Mouse (Mus musculus): ENCODE results near the gene Snx7. TPM values are rescaled to one million over a fixed set of nuclear protein-coding genes. Genes with fewer than 3 reads are reported as not detected.

The Snx7 gene
- total RNA-seq, 2 experiments from 2014 or later, result 5.1 to 6.5 TPM

DNA sequence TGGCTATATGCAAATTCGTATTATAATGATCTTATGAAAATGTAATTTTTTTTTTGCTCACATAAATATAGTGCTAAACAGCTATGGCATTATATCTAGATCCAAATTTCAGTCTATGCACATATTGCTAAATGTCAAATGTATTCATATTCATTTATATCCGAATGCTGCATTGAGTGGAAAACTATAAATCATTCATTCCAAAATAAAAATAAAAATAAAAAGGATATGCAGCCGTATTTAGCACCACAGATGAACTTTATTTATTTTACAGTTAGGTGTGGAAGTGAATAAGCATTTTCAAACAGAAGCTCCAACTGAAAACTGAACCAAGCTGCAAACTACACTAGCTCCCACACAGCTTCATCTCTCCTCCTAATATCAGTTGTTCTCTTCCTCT lies 45.5 kb downstream of the Snx7 start:
- intact Hi-C loops (cut with DNase I), result no loop called here
- DNase-seq, result no peak

DNA sequence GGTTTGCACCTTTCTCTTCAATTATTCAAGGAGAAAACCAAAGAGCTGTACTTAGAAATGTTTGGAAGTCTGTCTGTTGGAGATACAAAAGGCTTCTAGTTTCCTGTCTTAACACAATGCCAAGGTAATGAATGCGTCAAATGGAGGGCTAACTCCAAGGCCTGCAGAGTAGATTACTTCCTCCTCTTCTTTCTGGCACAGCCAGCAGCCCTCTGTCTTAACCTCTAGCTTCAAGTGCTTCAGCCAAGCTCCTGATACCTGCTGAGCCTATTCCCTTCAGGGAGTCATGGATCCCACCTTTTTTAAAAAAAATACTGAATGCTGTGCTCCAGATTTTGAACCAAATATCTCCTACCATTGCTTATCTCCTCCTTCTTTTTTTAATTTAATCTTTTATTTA lies 51.1 kb downstream of the Snx7 start:
- intact Hi-C loops (cut with DNase I), result no loop called here
- DNase-seq, result no peak

DNA sequence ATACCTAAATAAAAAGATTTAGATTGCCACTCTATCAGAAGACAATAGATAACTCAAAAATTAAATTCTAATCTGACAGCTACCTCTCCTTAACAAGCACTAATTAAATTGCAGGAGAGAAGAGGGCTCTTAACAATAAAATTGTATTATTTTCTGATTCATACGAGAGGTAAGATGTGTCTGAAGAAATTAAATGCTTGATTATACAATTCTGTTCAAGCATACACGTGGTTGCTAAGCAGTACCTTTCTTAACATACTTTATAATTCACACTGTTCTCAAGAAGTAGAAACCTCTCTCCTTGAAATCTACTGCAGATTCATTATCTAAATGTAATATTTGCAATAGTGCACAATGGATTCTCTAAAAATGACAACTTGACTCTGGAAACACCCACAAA lies 54.5 kb downstream of the Snx7 start:
- DNase-seq, result no peak
- intact Hi-C loops (cut with DNase I), result no loop called here

DNA sequence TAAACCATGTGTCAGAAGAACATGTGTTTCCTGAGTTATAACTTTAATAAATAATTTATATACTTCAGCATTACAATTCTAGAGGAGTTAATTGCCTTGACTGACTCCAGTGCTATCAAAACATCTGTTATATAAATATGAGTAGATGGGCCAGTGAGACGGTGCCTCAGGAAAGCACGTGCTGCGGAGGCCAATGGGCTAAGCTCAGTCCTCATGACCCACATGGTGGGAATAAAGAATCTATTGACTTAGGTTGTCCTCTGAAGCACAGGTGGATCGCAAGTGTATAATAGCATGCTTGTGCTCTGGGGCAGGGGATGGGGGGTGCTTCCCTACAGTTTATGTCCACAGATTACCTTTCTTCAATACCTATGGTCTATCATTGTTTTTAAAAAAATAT lies 56.6 kb downstream of the Snx7 start:
- DNase-seq, result no peak
- intact Hi-C loops (cut with DNase I), result no loop called here

DNA sequence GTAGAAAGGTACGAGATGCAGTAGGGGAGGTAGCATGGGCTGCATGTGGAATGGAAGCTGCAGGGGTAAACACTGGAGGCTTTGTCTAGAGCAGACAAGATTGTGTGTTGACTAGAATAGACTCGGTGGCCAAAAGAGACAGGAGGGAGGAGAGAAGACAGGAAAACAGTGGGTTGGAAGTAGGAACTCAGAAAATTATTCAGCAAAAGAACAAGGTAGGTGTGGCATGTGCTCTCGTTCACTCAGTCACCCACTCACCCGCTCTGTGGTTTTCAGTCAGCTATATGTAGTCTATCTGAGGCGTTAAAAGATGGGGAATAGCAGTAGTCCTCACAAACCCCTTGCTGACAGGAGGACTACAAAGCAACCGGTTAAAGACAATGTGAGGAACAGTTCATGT lies 63.0 kb downstream of the Snx7 start:
- DNase-seq, result no peak
- intact Hi-C loops (cut with DNase I), result no loop called here

DNA sequence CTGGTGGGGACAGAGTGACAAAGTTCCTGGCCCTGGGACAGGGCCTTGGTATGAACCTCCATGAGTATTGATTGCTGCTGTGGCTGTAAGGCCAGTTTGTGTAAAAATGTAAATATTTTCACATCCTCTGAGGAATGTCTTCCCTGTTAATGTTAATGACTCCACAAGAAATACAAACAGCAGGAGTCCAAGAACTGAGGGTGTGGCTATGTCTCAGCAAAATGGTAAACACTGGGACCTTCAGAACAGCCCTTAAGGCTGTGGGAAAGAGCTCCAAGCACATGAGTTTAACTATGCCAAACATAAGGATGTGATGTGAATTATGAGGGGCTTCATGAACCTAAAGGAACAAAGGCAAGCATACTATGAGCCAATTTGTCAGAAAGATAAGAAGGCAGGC lies 74.2 kb downstream of the Snx7 start:
- intact Hi-C loops (cut with DNase I), result no loop called here
- DNase-seq, result no peak

DNA sequence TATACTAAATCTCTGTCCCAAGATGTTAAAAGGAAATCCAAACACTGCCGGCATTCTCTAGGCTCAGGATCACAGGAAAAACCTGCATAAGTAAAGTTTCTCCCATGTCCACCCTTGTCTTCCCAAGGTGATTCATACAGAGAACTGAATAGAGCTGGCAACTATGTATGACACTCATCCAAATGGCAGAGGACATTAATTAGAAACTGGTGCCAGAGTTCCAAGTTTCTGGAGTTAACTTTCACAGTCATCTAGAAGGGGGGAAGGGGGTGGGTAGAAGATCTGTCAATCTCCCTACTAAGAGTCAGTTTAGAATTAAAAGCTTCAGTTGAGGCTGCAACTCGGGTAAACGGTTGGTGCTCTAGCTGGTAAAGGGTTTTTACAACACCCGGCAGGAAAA lies 76.8 kb downstream of the Snx7 start:
- DNase-seq, result no peak
- intact Hi-C loops (cut with DNase I), result no loop called here

DNA sequence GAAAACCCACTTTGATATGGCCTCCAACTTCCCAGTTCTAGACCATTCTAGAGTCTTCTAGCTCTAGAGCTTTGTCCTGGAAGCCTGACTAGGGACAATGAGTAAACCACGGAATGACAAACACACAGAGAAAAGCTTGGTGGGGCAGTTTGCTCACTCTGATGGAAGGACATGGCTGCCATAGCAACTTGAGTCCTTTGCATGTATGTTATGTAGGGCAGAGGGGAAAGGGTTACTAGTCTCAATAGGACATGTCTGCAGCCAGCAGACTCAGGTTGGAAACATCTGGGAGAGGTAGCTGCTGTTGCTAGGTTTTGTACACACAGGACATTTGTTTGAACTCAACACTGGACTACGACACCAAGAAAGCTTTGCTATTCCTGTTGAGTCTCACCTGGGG lies 77.5 kb downstream of the Snx7 start:
- no peak for DNase-seq
- intact Hi-C loops (cut with DNase I), result no loop called here

DNA sequence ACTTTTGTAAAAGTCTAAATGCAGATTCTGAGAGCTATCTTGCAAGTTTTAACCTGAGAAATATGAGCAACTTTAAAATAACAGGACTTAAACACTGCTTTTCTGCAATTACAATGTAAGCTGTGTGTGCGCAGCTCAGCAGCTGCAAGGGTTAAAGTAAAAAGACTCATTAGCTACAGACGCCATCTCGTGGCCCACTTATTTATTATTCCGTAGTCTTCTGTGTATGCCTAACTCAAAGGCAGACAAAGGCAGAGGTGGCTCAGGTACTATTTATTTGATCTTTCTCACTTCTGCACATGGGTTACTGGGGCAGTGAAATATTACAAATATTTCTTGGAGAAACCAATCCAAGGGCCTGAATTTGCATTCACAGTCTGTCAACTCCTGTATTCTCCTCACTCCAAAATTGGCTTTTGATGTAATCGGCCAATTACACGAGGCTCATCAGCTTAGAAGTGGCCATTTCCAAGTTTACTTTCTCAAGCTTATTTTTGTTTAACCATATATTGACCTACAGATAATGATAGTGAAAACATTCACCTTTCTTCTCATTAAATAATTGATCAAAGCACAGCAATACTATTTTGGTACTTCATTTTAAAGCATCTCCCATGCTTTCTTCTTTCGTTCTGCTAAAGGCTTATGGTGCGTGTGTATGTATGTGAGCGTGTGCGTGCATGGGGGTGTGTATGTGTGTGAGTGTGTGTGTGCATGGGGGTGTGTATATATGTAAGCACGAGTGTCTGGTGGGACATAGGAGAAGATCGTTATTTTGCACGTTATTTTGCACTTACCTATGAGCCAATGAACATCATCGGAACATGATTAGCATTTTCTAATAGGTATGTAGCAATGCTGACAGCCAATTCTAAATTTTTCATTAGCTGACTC lies 79.7 kb downstream of the Snx7 start:
- DNase-seq, result no peak
- intact Hi-C loops (cut with DNase I), result loop anchor here (10.0 kb wide), 1 partner anchor 664 kb away; no protein-coding TSS in a partner anchor

DNA sequence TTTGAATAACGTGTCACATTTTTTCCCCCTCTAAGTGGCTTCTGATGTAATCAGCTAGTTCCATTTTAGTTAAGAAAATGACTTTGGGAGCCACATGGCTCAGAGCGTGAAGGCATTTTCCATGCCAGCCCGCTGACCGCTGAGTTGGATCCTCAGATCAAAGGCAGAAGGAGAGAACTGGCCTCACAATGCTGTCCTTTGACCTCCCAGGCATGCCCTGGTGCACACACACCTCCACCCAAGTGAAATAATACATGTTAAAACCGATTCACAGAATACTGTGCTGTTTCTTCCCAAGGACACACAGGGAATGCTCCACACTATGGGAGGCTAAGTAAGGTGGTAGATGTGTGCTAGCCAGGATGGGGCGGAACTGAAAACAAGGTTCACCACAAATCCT lies 81.5 kb downstream of the Snx7 start:
- intact Hi-C loops (cut with DNase I), result loop anchor here (10.0 kb wide), 1 partner anchor 662 kb away; no protein-coding TSS in a partner anchor
- DNase-seq, result no peak

DNA sequence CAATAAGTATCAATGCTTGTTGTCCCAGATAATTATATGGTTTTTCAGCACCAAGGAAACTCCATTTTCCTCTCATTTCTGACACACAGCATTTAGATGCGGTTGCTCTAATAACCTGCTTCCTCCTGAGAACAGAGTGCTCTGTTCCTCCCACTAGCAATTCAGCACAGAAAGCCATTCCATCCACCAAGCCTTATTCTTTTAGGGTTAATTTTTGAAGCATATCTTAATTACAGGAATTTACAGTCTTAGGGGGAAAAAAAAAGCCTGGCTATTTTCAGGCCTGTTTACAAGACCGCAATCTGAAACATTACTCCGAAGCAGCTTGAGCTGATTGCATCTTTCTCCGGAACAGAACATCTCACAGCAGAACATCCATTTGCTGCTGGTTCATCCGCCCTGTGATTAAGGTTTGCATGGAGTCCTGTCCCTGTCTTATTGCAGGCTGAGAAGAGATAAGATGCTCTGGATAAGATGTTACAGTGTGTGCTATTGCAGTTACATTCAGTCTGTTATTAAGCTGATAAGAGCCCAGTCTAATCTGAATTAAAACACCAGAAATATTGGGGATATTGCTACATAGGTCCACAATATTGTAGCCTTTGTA lies 116.5 kb downstream of the Snx7 start:
- no peak for DNase-seq
- intact Hi-C loops (cut with DNase I), result no loop called here

DNA sequence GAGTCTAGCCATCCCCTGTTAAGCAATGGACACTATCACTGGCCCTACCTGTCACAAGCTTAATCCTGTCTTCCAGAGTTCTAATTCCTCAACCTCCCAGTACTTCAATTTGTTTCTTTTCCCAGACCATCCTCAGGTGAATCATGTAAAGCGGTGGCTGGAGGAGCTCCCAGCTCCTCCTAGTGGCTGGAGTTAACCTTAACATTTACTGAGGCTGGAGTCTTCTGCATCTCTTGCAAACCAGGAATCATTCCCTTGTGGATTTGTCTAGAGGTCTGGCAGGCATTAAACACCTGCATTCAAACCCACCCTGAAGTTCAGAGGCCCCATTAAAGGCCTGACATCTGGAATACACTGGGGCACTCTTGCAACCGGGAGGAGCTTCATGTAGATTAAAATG lies 117.1 kb downstream of the Snx7 start:
- intact Hi-C loops (cut with DNase I), result no loop called here
- no peak for DNase-seq

DNA sequence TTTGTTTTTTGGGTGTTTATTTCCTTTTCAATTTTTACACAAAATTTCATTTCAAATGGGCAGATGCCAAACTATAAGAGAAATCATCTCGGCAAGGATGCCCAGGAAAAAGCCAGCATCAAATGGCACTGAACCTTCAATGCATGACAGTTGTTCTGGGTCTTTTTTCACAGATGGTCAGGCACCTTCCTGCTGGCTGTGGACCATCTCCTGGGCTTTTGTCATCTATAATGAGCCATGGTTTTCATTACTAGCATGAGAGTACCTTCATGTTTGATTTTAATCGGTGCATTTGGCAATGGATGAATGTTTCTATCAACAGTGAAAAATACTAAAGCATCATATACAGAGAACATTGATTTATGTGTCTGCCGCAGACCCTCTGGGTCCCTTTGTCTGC lies 119.5 kb downstream of the Snx7 start:
- DNase-seq, result no peak
- intact Hi-C loops (cut with DNase I), result no loop called here

DNA sequence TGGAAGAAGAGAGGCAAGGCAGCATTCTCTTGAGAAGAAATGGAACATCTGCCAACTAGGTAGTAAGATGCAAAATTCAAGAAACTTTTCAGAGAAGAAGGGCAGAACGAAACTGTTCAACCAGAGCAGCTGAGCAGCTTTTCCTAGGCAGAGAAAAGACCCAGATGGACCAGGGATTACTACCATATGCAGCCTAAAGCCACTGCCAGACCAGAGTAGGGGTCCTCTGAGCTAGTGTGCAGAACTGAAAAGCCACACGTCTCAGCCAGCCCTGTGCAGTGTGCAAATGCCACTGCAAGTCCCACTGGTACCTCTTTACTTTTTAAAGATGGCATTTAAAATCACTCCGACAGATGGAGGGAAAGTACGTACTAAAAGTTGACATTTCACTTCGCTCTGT lies 129.0 kb downstream of the Snx7 start:
- no peak for DNase-seq
- intact Hi-C loops (cut with DNase I), result no loop called here

DNA sequence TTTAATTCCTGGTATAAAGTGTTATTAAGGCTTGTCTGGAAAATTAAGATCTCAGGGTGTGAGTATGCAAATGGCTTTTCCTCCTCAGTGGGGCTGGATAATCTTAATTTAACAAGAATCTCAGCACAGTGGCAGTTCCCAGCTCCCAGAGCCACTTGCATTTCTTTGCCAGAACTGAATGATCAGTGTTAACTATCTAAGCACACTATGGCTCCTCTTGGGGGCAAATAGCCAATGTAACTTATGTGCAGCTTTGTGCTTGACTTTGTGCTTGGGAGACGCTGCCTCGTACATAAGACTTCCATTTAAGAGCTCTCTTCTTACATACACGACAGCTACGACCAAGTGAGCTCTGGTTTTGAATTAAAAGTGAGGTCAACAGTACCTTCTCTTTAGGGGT lies 136.1 kb downstream of the Snx7 start:
- intact Hi-C loops (cut with DNase I), result no loop called here
- DNase-seq, result no peak

Small RNA genes lying within 50 kb of the gene (microRNA-seq; reads per million reads assigned to microRNA genes)
- 0 reads per million in 2 experiments for gene Gm24811 (ENCODE audit: borderline number of aligned reads in 2 of 2)

Measured in heart, postnatal 36 days (tissue).